Mouse (Mus musculus): ENCODE measurements at regions not wholly inside any gene's neighbourhood (a gene's known extent, or its start where the extent isn't known, plus 50 kb on each side); places are given as distances from the start of the nearest gene placed in this dataset.

DNA sequence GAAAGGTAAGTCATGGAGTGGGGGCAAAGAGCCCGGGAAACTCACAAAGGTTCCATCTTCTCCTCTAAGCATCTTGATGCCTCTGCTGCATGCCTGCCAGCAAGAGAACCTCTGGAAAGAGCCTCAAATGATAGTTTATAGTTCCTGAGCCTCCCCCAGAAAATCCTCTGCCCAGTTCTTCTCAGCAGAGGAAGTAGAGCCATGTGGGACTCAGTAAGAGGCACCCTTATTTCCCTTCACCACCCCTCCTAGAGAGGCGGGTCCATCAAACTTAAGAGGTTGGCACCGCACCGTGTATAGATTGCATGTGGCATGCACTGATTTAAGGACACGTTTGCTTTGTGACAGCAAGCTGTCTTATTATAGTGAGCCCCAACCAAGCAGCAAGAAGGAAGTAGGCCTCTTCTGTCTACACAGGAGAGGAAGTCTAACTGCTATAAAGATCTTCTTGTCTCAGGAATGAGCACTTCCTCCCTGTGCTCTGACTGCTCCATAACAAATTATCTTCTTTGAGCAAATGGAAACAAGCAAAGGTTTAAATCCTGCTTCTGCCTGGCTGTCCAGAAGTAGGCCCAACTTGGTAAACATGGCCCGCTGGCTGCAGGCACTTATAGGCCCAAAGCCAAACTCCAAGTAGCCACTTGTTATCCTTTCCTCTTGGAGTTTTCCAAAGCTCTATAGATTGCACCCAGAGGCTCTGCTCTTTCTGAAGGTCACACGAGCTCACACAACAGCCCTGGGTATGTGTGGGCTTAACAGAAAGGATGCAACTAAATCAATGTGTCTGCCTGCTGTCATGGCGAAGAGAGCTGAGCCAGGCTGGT is 69.6 kb upstream of the Zfp703 start:
- H3K4me1 ChIP-seq (ENCODE audit: control insufficient read depth in 1 of 2, insufficient read depth in 2 of 2), result peaks cover 3 to 20% of the 10 kb centered on the region in 2 experiments; a peak in 3 of 4 replicates
- H3K27me3 ChIP-seq (replicated peaks), result no peaks in the 10 kb centered on the region
- no peaks in the 10 kb centered on the region for H3K79me2 ChIP-seq (replicated peaks; ENCODE audit: control insufficient read depth, extremely low read depth, insufficient read depth, poor library complexity, severe bottlenecking)
- no peak overlapping the region for H3K4me3 ChIP-seq (replicated peaks in 1 of 3; ENCODE audit: low read depth in 2 of 3, low read length in 2 of 3, poor library complexity in 1 of 3)
- H3K27ac ChIP-seq (ENCODE audit: insufficient read depth, low read depth), result no peak overlapping the region
- no peak overlapping the region for H3K4me2 ChIP-seq (ENCODE audit: insufficient read depth, low read depth, poor library complexity, severe bottlenecking)
- dilution Hi-C loops (cut with MboI; ENCODE audit: extremely low pct_ligation_motif_present, extremely low pct_unique_long_range_greater_than_20kb, low sequenced_read_pairs), result no loop called here
- no peak for TF ChIP-seq JUN (IDR thresholded peaks at IDR 0.05; ENCODE audit: insufficient read depth, low read depth, low read length)
- TF ChIP-seq ZNF384 (IDR thresholded peaks at IDR 0.05; ENCODE audit: low read depth, low read length), result no peak
- TF ChIP-seq MAX (IDR thresholded peaks at IDR 0.05; ENCODE audit: low read length), result no peak
- no peak for TF ChIP-seq CTCF (conservative IDR thresholded peaks at IDR 0.05 in 1 of 2, IDR thresholded peaks at IDR 0.05 in 1 of 2; ENCODE audit: low read depth in 2 of 2, low read length in 2 of 2)
- TF ChIP-seq MYC (IDR thresholded peaks at IDR 0.05; ENCODE audit: low read depth, low read length), result no peak
- no peak for TF ChIP-seq NELFE (IDR thresholded peaks at IDR 0.05; ENCODE audit: low read depth, low read length)
- no peak for TF ChIP-seq SIN3A (IDR thresholded peaks at IDR 0.05; ENCODE audit: low read length)
- H3K9ac ChIP-seq (ENCODE audit: insufficient read depth, low read depth), result no peak overlapping the region
- in situ Hi-C loops (cut with MboI; ENCODE audit: low pct_ligation_motif_present, low pct_unique_long_range_greater_than_20kb, low sequenced_read_pairs), result no loop called here
- peaks cover 0 to 2% of the 10 kb centered on the region in 2 experiments for H3K36me3 ChIP-seq (replicated peaks in 1 of 2; ENCODE audit: control insufficient read depth in 1 of 2, insufficient read depth in 1 of 2, low read length in 1 of 2)
- H3K9me3 ChIP-seq (replicated peaks; ENCODE audit: low read length), result no peaks in the 10 kb centered on the region
- DNase-seq (ENCODE audit: extremely low read depth), result no peak

DNA sequence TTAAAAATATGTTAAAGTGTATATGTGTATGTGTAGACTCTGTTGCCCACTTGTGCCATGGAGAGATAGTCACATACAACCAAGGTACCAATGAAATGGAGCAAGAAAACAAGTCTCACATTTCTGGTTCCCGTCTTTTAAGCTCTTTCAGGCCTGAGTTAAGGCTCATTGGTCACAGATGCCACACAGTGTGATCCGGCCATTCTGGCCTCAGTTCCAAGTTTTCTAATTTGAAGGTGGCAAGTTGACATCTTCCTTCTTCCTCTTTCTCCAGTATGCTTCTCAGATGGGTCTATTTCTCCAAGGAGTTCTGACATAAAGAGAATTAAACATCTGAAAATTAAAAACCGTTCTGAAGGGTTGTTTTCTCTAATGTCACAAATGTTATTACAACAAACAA is 66.9 kb upstream of the Zfp703 start:
- no peak overlapping the region for H3K27ac ChIP-seq (ENCODE audit: insufficient read depth, low read depth)
- DNase-seq (ENCODE audit: extremely low read depth), result no peak
- dilution Hi-C loops (cut with MboI; ENCODE audit: extremely low pct_ligation_motif_present, extremely low pct_unique_long_range_greater_than_20kb, low sequenced_read_pairs), result no loop called here
- H3K4me2 ChIP-seq (ENCODE audit: insufficient read depth, low read depth, poor library complexity, severe bottlenecking), result no peak overlapping the region
- no peak overlapping the region for H3K9ac ChIP-seq (ENCODE audit: insufficient read depth, low read depth)
- peaks cover 0 to 11% of the 10 kb centered on the region in 2 experiments for H3K36me3 ChIP-seq (replicated peaks in 1 of 2; ENCODE audit: control insufficient read depth in 1 of 2, insufficient read depth in 1 of 2, low read length in 1 of 2)
- no peaks in the 10 kb centered on the region for H3K27me3 ChIP-seq (replicated peaks)
- in situ Hi-C loops (cut with MboI; ENCODE audit: low pct_ligation_motif_present, low pct_unique_long_range_greater_than_20kb, low sequenced_read_pairs), result no loop called here
- H3K9me3 ChIP-seq (replicated peaks; ENCODE audit: low read length), result no peaks in the 10 kb centered on the region
- H3K79me2 ChIP-seq (replicated peaks; ENCODE audit: control insufficient read depth, extremely low read depth, insufficient read depth, poor library complexity, severe bottlenecking), result no peaks in the 10 kb centered on the region
- peaks cover 3 to 20% of the 10 kb centered on the region in 2 experiments; a peak in 3 of 4 replicates for H3K4me1 ChIP-seq (ENCODE audit: control insufficient read depth in 1 of 2, insufficient read depth in 2 of 2)
- H3K4me3 ChIP-seq (replicated peaks in 1 of 3; ENCODE audit: low read depth in 2 of 3, low read length in 2 of 3, poor library complexity in 1 of 3), result no peak overlapping the region
- TF ChIP-seq ZC3H11A (IDR thresholded peaks at IDR 0.05; ENCODE audit: low read depth, low read length) (no peak), POLR2A (IDR thresholded peaks at IDR 0.05; ENCODE audit: low read depth, low read length) (no peak), RAD21 (IDR thresholded peaks at IDR 0.05; ENCODE audit: low read depth, low read length) (no peak), TBP (conservative IDR thresholded peaks at IDR 0.05; ENCODE audit: low read depth, low read length) (no peak), PAX5 (IDR thresholded peaks at IDR 0.05; ENCODE audit: low read length) (no peak)
